Mouse (Mus musculus) CH12.LX (cell line): ENCODE results near the gene Mum1. TPM values are rescaled to one million over a fixed set of nuclear protein-coding genes. Genes with fewer than 3 reads are reported as not detected.
A peak's percentile ranks its signal among the peaks of the same experiment; 100 is the strongest.
"Not testable (repeated sequence)": the region's sequence is repeated elsewhere in the genome, so short reads cannot be mapped to it uniquely, and the experiment has no call there.

Experiments used
- DNase-seq: peaks from one replicate; pipeline ENCODE4 v3.0.0-alpha.2; 2013; ENCODE audit errors: extremely low read depth
- H3K27ac ChIP-seq: 2 replicates; pipeline ENCODE4 v1.5.1; 2012; ENCODE audit warnings: low read depth, mild to moderate bottlenecking, control low read depth, moderate library complexity; ENCODE audit not compliant: insufficient read depth
- H3K27me3 ChIP-seq: replicated peaks from 2 replicates; pipeline ENCODE3; 2012; ENCODE audit warnings: inconsistent platforms
- H3K36me3 ChIP-seq, 2 experiments: replicated peaks in 1 of 2; 2 replicates each; pipeline versions ENCODE3 to v1.6.1; 2012; ENCODE audit warnings: inconsistent platforms in 1 of 2, low read length in 1 of 2, mild to moderate bottlenecking in 1 of 2, mixed read lengths in 1 of 2, moderate library complexity in 1 of 2; ENCODE audit not compliant: control insufficient read depth in 1 of 2, insufficient read depth in 1 of 2
- H3K4me1 ChIP-seq, 2 experiments: 2 replicates each; pipeline ENCODE4 v1.6.1; 2012; ENCODE audit warnings: inconsistent platforms in 1 of 2, moderate library complexity in 1 of 2; ENCODE audit not compliant: insufficient read depth in 2 of 2, control insufficient read depth in 1 of 2
- H3K4me2 ChIP-seq: 2 replicates; pipeline ENCODE4 v1.6.1; 2012; ENCODE audit warnings: low read depth, mild to moderate bottlenecking, control low read depth; ENCODE audit not compliant: poor library complexity, insufficient read depth, severe bottlenecking
- H3K4me3 ChIP-seq, 3 experiments: fragments of 150-350 bp in 1 of 3; sonication (generic) in 1 of 3; replicated peaks in 1 of 3; 2 replicates each; pipeline versions ENCODE3 to v1.5.1; 2011 to 2012; ENCODE audit warnings: low read depth in 2 of 3, low read length in 2 of 3, mild to moderate bottlenecking in 2 of 3, moderate library complexity in 2 of 3, control low read depth in 1 of 3, improper control_type of control experiment in 1 of 3, inconsistent platforms in 1 of 3, mixed read lengths in 1 of 3; ENCODE audit not compliant: poor library complexity in 1 of 3
- H3K79me2 ChIP-seq: replicated peaks from 2 replicates; pipeline ENCODE4 v1.6.1; 2012; ENCODE audit warnings: mild to moderate bottlenecking, moderate library complexity; ENCODE audit not compliant: control insufficient read depth, poor library complexity, insufficient read depth, severe bottlenecking; ENCODE audit errors: extremely low read depth
- H3K9ac ChIP-seq: 2 replicates; pipeline ENCODE4 v1.6.1; 2012; ENCODE audit warnings: low read depth, mild to moderate bottlenecking, control low read depth, moderate library complexity; ENCODE audit not compliant: insufficient read depth
- H3K9me3 ChIP-seq: replicated peaks from 2 replicates; pipeline ENCODE3; 2012; ENCODE audit warnings: low read length, inconsistent platforms, mixed read lengths
- BHLHE40 ChIP-seq: IDR thresholded peaks from 2 replicates; pipeline ENCODE4 v1.6.1; 2011; ENCODE audit warnings: mild to moderate bottlenecking, low read depth, low read length, improper control_type of control experiment
- CTCF ChIP-seq, 2 experiments: IDR thresholded peaks in 1 of 2; conservative IDR thresholded peaks in 1 of 2; 2 replicates each; pipeline ENCODE4 v1.5.1; 2011 to 2012; ENCODE audit warnings: low read depth in 2 of 2, low read length in 2 of 2, improper control_type of control experiment in 1 of 2, inconsistent platforms in 1 of 2, mild to moderate bottlenecking in 1 of 2, moderate library complexity in 1 of 2
- ELF1 ChIP-seq: IDR thresholded peaks from 2 replicates; pipeline ENCODE4 v1.6.1; 2014; ENCODE audit warnings: low read depth, mild to moderate bottlenecking, inconsistent platforms, low read length, improper control_type of control experiment
- ETS1 ChIP-seq: conservative IDR thresholded peaks from 2 replicates; pipeline ENCODE4 v1.6.1; 2012; ENCODE audit warnings: low read depth, mild to moderate bottlenecking, inconsistent platforms, low read length, improper control_type of control experiment, moderate library complexity
- IRF4 ChIP-seq: IDR thresholded peaks from 2 replicates; pipeline ENCODE4 v1.6.1; 2014; ENCODE audit warnings: low read depth, mild to moderate bottlenecking, inconsistent platforms, low read length, improper control_type of control experiment
- KAT2A ChIP-seq: IDR thresholded peaks from 2 replicates; pipeline ENCODE4 v1.6.1; 2012; ENCODE audit warnings: low read length, improper control_type of control experiment, inconsistent platforms; ENCODE audit not compliant: insufficient replicate concordance
- MEF2A ChIP-seq: IDR thresholded peaks from 2 replicates; pipeline ENCODE4 v1.6.1; 2014; ENCODE audit warnings: low read depth, mild to moderate bottlenecking, inconsistent platforms, low read length, improper control_type of control experiment, borderline replicate concordance
- MXI1 ChIP-seq: IDR thresholded peaks from 2 replicates; pipeline ENCODE4 v1.6.1; 2011; ENCODE audit warnings: mild to moderate bottlenecking, low read depth, low read length, improper control_type of control experiment
- RAD21 ChIP-seq: IDR thresholded peaks from 2 replicates; pipeline ENCODE4 v1.6.1; 2011; ENCODE audit warnings: low read depth, mild to moderate bottlenecking, low read length, improper control_type of control experiment, moderate library complexity
- SMC3 ChIP-seq: IDR thresholded peaks from 2 replicates; pipeline ENCODE4 v1.6.1; 2011; ENCODE audit warnings: low read depth, low read length, improper control_type of control experiment
- USF2 ChIP-seq: conservative IDR thresholded peaks from 2 replicates; pipeline ENCODE4 v1.6.1; 2011; ENCODE audit warnings: low read depth, low read length, improper control_type of control experiment
- ZNF384 ChIP-seq: IDR thresholded peaks from 2 replicates; pipeline ENCODE4 v1.6.1; 2012; ENCODE audit warnings: low read depth, low read length, improper control_type of control experiment, inconsistent platforms
- dilution Hi-C: fragments of 300-500 bp; cut with MboI; formaldehyde crosslinking; loops from 2 replicates; pipeline ENCODE4 v1.14.3; 2020; ENCODE audit warnings: low sequenced_read_pairs; ENCODE audit not compliant: extremely low pct_unique_long_range_greater_than_20kb, extremely low pct_ligation_motif_present
- in situ Hi-C: fragments of 300-500 bp; cut with MboI; formaldehyde crosslinking; loops from 3 replicates; pipeline ENCODE4 v1.14.3; 2019; ENCODE audit warnings: low sequenced_read_pairs, low pct_ligation_motif_present, low pct_unique_long_range_greater_than_20kb, mixed read lengths
- polyA plus RNA-seq: library from polyadenylated mRNA; unstranded; fragments of >175 nt; gene quantifications from 2 replicates; pipeline ENCODE4 v1.2.1, GENCODE M21; 2012; ENCODE audit warnings: low read depth; ENCODE audit not compliant: insufficient read length
- total RNA-seq, 2 experiments: library from RNA; depleted of rRNA; stranded (reverse); fragments of 300-350 nt in 1 of 2; fragments of >200 nt in 1 of 2; gene quantifications; 2 replicates each; pipeline ENCODE4 v1.2.3; 2012 to 2014

Mum1 gene
- total and polyA plus RNA-seq, 3 experiments = 22.9 to 35.6 (median 25.1) TPM

DNA sequence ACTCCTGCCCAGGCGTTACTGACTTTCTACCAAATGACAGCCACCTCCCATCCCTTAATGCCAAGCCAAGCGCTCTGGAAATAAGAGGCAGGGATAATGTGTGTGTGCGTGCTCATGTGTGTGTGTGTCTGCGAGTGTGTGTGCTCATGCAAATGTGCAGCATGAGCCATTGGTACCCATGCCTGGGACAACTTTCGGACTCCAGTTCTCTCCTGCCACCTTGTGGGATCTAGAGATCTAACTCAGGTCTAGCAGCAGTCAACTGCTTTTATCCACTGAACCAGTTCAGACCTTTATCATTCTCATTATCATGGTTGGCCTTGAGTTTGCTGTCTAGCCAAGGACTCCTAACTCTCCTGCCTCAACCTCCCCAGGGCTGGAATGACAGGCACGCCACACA, 21.6 kb downstream of the Mum1 start:
- dilution Hi-C loops = no loop called here
- no peak overlapping the region for H3K9ac ChIP-seq
- peaks cover 24 to 50% of the 10 kb centered on the region in 2 experiments for H3K36me3 ChIP-seq
- H3K9me3 ChIP-seq = no peaks in the 10 kb centered on the region
- DNase-seq = peak; percentile 52
- H3K79me2 ChIP-seq = peaks cover 21% of the 10 kb centered on the region
- no peaks in the 10 kb centered on the region for H3K27me3 ChIP-seq
- H3K4me1 ChIP-seq = peaks cover 4 to 34% of the 10 kb centered on the region in 2 experiments
- TF ChIP-seq ELF1 = 0 out of 2 replicates have a peak, but pooled peaks have one; percentile 10
- TF ChIP-seq BHLHE40 = peak; percentile 64
- TF ChIP-seq KAT2A = no peak
- TF ChIP-seq CTCF (conservative IDR thresholded peaks at IDR 0.05 in 1 of 2, IDR thresholded peaks at IDR 0.05 in 1 of 2; ENCODE audit: low read depth in 2 of 2, low read length in 2 of 2) = peak in 1 of 2 experiments; percentile 66; a peak in 2 of 4 replicates
- peak; percentile 15; the same call in 1 of the 2 replicates for TF ChIP-seq MEF2A
- no peak for TF ChIP-seq ETS1
- peak; percentile 64 for TF ChIP-seq RAD21
- TF ChIP-seq SMC3 = peak; percentile 53
- TF ChIP-seq IRF4 = peak; percentile 29; the same call in 1 of the 2 replicates
- no peak for TF ChIP-seq USF2
- in situ Hi-C loops = loop anchor here (5.0 kb wide), 1 partner anchor 71 kb away; the partner anchor contains the start of gene Efna2
- H3K4me2 ChIP-seq = 0 out of 2 replicates have a peak overlapping the region, but pooled peaks have one; percentile 19
- H3K4me3 ChIP-seq = no peak overlapping the region
- no peak overlapping the region for H3K27ac ChIP-seq

DNA sequence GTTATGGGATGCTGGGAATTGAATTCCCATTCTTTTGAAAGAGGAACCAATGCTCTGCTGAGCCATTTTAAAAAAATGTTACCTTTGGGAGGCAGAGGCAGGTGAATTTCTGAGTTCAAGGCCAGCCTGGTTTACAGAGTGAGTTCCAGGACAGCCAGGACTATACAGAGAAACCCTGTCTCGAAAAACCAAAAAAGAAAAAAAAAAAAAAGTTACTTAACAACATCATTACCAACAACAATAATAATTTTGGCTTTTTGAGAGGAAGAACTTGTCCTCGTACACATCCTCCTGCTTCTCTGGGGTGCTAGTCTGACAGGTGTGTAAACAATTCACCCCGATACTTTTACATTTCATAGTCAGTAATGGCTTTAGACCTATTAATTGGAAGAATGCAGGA, 22.2 kb downstream of the Mum1 start:
- TF ChIP-seq ZNF384 (peak; percentile 78), MXI1 (0 out of 2 replicates have a peak, but pooled peaks have one; percentile 22)
- TF ChIP-seq, all 38 proteins: peak for 2; not testable (repeated sequence) for 36
- Histone ChIP-seq H3K4me3 (peak overlapping the region; percentile 33 to 61 (median 56)), H3K36me3 (peaks cover 23 to 50% of the 10 kb centered on the region in 2 experiments), H3K4me2 (peak overlapping the region; percentile 40), H3K4me1 (peaks cover 4 to 34% of the 10 kb centered on the region in 2 experiments), H3K79me2 (peaks cover 21% of the 10 kb centered on the region)
- dilution Hi-C loops, H3K27me3 ChIP-seq, H3K9me3 ChIP-seq, DNase-seq, H3K9ac ChIP-seq, H3K27ac ChIP-seq: not testable (repeated sequence)
- in situ Hi-C loops = loop anchor here (5.0 kb wide), 1 partner anchor 71 kb away; the partner anchor contains the start of gene Efna2
